Mouse (Mus musculus) embryo, embryonic 11 days (tissue): ENCODE results near the gene Nsd2.

Experiments
- DNase-seq: peaks from one replicate; pipeline ENCODE4 v3.0.0-alpha.2; 2015

Gene Nsd2

DNA sequence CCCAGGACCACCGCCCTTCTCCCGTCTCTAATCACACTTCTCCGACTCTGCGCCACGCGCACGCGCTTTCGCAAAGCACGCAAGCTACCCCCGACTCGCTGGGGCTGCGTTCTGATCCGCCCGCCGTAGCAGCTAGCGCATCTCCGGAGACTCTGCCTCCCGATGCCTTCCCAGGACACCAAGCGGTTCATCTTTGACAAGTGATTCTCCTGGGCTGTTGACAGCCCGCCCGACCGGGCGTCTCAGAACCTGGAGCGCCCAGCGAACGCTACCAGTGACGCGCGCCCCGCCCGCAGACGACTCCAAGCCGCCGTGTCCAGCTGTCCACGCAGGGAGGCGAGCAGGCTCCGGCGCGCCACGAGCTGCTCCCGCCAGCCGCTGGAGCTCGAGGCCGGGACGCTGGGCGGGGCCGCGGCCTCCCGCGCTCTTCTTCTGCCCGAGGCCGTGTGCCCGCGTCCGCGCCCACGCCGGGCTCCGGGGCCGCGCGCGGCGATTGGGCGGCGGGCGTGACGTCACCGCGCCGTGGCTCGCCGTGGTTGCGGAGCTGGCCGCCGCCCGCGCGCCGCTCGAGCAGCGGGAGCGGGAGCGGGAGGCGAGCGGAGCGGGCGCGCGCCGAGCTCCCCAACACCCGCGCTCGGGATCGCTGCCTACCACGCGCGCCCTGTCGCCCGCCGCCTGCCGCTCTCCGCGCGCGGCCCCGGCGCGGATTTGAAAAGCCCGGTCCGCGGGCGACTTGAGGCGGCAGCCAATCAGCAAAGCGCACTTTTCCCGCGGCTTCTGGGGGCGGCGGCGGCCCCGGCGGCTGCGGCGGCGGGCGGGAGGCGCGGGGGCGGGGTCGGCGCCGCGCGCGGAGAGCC lies at the start of gene Nsd2:
Gene Nsd2, plus strand, starts transcription at position 850 of the 857 bp plus-strand sequence.
- DNase-seq = peak; percentile 98

- DNase-seq = no peak
Observed at GRCm38 (mm10) chr5:33777195-33777594, 43.3 kb upstream of the Nsd2 start.

DNA sequence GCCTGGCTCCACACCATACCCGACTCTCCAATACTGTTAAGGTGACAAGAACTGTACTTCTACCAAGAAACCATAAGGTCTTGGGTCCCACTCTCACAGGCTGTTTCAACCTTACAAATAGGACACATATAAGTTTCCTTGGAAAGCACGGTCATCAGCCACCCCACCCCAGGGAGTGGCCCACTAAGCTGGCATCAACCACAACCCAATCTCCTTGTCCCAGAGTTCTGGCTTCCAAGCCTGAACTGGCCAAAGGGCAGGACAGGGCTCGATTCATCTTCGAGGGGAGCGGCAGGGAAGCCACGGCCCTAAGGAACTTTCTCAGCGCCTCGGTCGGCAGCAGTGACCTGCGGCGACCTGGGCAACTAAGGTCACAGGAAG lies 38.6 kb upstream of the Nsd2 start:
- no peak for DNase-seq

DNA sequence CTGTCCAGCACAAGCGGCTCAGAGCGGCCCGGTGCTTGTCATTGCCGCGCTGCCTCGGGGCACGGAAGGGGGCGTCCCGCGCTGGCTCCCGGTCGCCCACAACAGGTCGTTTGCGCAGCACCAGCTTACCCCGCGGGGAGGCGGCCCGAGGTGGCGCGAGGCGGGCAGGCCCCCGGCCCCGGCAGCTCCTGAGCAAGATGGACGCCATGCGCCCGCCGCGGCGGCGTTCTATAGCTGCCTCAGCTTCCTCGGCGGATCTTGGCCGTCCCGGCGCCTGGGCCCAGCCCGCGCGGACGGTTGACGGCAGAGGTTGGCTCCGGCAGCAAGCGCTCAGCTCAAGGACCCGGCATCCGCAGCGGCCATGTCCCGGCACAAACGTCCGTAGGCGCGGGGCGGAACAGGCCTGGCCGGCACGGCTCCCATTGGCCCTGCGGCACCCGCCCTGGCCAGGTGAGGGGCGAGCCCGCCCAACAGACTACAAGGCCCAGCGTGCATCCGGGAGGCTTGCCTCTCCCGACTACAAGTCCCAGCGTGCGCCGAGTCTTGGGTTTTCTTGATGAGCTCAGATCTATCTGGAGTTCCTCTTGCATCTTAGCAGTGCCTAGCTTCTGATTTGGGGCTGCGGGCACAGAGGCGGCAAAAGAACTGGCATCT lies 38.1 kb upstream of the Nsd2 start, which contains the start of gene Letm1:
Gene Letm1, minus strand, starts transcription at position 473 of the 654 bp plus-strand sequence.
- peak; percentile 99 for DNase-seq

DNA sequence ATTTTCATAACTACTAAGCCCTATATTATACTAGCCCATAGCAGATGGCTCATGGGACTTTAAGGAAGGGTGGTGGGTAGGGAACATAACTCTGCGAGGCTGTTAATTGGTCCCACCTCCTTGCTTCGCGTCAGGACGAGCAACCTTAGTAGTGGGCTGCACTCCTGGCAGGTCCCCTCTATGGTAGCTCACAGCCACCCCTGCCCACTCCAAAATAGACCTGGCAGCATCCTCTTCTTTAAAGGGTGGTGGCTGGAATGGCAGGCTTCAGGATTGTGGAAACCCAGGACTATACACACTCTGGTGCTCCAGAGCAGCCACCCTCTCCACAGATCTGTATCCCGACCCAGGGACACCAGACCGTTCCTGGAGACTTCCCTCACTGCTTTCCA lies 37.5 kb upstream of the Nsd2 start:
- DNase-seq = no peak

- DNase-seq = no peak
Observed at GRCm38 (mm10) chr5:33791912-33792643, 28.4 kb upstream of the Nsd2 start.

GRCm38 (mm10) chr5:33803337-33803736 lies 17.2 kb upstream of the Nsd2 start:
- no peak for DNase-seq

DNA sequence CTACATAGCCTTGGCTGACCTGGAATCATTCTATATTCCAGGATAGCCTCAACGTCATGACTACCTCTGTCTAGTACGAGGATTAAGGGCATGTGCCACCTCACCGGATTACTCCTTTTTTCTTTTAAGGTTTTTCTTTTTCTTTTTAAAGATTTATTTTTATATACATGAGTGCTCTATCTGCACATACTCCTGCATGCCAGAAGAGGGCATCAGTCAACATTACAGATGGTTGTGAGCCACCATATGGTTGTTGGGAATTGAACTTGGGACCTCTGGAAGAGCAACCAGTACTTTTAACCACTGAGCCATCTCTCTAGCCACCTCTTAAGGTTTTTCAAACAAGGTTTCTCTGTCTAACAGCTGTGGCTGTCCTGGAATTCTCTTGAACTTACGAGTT lies 9.0 kb upstream of the Nsd2 start:
- no peak for DNase-seq

- DNase-seq = no peak
Observed at GRCm38 (mm10) chr5:33816008-33816725, 4.4 kb upstream of the Nsd2 start.

DNA sequence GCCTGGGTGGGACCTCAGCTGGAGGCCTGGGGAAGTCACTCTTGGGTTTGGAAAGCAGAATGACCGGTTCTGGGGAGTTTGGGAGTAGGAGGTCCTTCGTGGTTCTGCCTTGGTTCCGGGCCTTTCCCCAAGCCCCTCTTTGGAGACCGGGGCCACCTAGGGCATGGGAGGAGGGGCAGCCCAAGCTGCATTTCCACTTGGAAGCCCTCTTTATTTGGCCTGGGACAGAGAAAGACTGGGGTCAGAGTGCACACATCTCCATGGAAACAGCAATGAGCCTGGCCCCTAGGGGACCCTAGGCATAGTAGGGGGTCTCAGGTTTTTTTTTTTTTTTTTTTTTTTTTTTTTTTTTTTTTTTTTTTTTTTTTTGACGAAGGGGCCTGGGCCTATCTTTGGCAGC lies 2.4 kb upstream of the Nsd2 start:
- peak; percentile 56 for DNase-seq

DNA sequence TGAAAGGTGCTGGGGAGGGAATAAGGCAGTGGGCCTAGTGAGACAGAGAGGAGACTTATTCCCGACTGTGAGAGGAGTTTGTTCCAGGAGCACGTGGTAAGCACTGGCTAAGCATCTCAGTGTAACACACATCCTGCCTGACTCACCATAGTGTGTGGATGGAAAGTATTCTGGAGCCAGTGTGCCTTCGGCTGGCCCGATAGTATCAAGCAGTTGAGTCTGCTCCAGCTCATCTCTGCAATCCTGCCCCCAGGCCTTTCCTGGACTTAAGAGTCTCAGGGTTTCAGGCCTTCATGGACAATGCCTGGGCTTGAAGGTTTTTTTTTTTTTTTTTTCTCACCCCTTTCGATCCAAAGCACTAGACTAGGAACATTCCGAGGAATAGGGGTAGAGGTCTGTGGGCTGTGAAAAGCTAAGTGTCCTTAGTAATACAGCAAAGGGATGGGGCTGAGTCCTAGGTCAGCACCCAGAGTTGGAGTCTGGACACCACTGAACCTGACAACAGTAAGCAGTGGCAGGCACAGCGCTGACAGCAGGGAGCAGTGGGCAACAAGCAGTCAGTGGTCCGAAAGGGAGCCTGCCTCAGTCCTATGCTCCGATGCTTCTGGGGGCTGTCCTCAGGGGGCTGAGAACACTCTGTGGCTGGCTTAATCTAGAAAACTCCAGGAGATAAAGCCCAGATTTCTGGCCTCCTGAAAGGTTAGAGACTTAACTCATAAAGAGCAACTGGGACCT lies 1.2 kb upstream of the Nsd2 start:
- DNase-seq = peak; percentile 37

- peak; percentile 81 for DNase-seq
Observed at GRCm38 (mm10) chr5:33820733-33821621, 452 bp downstream of the Nsd2 start.

GRCm38 (mm10) chr5:33821901-33822427 lies 1.4 kb downstream of the Nsd2 start:
- DNase-seq = no peak

DNA sequence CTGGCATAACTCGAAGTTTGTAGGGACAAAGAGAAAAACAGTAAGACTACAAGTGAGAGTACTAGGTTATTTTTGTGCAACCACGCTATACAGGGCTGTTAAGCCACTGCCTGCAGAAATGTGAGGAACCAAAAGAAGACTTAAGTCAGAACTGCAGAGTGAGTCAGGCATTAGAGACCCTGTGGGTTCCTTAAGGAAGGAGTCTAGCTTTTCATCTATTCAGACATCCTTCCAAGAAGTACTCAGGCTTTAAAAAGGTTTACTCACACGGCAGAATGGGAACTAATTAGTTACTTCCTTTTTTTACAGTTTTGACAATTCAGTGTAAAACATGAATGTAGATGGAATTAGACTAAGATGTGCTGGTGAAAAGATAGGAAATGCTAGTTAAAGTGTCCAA lies 1.9 kb downstream of the Nsd2 start:
- no peak for DNase-seq

DNA sequence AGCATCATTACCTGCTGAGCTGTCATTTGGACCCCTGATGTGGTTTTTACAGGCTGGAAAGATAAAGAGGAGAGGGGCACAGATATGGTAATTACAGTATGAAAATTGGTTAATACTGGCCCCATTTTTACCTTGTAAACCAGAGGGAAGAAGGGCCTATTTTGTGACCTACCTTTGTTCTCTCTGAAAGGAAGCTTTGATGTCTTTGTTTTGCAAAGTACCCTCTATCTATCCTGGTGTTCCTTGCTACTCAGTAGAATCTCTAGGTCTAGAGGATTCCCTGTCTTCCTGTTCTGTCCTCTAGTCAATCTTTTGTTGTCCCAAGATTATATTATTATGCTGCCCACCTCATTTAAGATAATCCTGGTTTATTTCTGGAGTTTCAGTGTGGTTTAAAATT lies 5.5 kb downstream of the Nsd2 start:
- no peak for DNase-seq

DNA sequence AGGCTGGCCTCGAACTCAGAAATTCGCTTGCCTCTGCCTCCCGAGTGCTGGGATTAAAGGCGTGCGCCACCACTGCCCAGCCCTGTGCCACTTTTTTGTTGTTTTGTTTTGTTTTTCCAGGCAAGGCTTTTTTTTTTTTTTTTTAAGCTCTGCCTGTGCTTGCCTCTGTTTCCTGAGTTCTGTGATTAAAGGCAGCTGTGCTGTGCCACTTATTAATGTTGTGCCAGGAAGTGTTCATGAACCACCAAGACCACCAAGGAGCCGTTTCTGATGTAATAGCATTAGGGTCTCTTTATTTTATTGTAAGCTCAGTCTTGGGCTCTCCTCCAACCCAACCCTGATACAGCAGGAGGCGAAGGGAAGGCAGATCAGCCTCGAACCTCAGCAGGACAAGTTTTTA lies 7.6 kb downstream of the Nsd2 start:
- DNase-seq = no peak

DNA sequence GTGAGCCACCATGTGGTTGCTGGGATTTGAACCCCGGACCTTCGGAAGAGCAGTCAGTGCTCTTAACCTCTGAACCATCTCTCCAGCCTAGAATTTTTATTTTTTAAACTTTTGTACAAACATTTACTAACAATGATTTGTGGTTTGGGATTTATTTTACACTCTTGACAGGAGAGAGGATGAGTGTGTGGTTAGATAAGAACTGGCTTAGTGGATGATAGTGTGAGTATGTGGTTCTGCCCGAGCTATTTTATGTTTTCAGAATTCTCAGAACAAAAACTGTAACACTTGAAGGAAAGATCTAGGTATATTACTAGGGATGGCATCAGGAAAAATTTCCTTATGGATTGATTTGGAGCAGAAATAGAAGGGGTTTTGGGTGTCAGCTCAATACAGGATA lies 9.4 kb downstream of the Nsd2 start:
- no peak for DNase-seq

- DNase-seq = no peak
Observed at GRCm38 (mm10) chr5:33830832-33831231, 10.3 kb downstream of the Nsd2 start.

DNA sequence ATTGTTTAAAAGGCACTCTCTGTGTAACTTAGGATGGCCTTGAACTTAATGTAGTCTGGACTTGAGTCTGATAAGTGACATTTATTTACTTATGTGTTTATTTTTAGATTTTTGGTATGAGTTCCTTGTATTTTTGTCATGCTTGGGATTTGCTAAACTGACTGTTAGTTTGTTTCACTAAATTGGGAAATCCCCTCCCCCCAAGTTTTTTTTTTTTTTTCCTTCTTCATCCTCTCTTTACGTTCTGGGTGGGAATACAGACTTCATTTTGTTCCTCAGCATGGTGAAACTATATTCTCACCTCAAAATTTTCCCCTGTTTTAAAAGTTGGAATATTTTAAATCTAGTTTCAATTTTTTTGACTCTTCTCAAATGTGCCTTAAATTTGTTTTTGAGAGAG lies 20.8 kb downstream of the Nsd2 start:
- DNase-seq = no peak

DNA sequence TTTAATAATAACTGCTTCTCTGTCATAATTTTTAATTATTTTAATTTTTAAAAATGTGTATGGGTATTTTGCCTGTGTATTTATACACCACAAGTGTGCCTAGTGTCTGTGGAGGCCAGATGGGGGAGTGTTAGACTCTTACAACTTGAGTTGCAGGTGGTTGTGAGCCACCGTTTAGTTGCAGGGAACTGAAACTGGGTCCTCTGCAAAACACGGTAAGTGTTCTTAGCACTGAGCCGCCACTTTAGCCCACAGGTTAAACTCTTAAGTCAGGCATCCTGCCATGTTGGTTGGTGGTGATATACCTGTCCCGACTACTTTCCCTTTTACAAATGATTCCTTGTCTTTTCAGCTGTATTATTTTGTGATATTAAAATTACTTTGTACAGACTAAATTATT lies 22.0 kb downstream of the Nsd2 start:
- DNase-seq = no peak

DNA sequence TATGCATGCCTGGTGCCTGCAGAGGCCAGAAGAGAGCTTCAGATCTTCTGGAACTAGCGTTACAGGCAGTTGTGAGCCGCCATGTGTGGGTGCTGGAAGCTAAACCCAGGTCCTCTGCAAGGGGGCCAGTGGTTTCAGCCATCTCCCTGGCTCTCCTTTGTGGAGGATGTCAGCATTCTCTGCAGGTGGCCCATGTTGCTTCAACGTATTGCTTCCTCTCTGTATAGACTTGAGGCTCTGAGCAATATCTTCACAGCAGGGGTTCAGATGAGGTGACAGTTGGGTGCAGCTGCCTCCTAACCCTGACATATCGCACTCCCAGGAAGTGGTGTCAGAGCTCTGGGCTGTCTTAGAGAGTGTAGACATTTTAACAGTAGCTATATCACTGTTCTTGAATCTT lies 30.9 kb downstream of the Nsd2 start:
- no peak for DNase-seq
